Mouse (Mus musculus): ENCODE data around the gene Cdc45. TPM values are rescaled to one million over a fixed set of nuclear protein-coding genes. Genes with fewer than 3 reads are reported as not detected.

Gene Cdc45
- polyA plus RNA-seq, 1 experiment from 2014 or later, result 43.8 TPM

DNA sequence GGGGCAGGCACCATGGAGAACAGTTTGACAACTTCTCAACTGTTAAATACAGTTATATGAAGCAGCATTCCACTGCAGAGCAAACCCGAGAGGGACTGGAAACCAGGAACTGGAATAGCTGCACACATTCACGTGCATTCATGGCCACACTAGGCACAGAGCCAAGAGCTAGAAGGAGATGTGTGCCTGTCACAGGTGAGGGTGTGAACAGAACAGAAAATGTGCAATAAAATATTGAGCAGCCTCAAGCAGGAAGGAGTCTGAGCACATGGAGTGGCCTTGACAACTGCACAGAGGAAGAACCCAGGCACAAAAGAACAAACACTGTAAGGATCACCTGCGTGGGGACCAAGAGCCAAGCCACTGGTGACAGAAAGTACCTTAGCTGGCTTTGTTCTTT, 81.1 kb downstream of the Cdc45 start:
- Histone ChIP-seq H3K36me3 (ENCODE audit: control insufficient read depth, insufficient read depth, low read length) (no peaks in the 10 kb centered on the region), H3K27ac (ENCODE audit: low read length) (no peak overlapping the region), H3K4me2 (replicated peaks; ENCODE audit: low read depth, low read length) (no peak overlapping the region), H3K9ac (replicated peaks; ENCODE audit: low read depth, low read length) (no peak overlapping the region), H3K9me3 (ENCODE audit: control insufficient read depth, low read depth, low read length) (no peaks in the 10 kb centered on the region), H3K4me3 (ENCODE audit: low read depth, low read length) (no peak overlapping the region), H3K4me1 (ENCODE audit: control insufficient read depth, insufficient read depth, low read length) (no peaks in the 10 kb centered on the region), H3K27me3 (ENCODE audit: control insufficient read depth, insufficient read depth, low read length) (no peaks in the 10 kb centered on the region)
- 56% methylated on average over 3 of the region's 3 CpGs for WGBS
- no peak for ATAC-seq (ENCODE audit: insufficient number of reproducible peaks, insufficient read depth, low FRiP score, low read depth)

Other genes with a start within 250 kb of the Cdc45 start
- 0.53 and 1.1 TPM in 2 replicates for gene Tbx1, start 221.3 kb downstream of the Cdc45 start, polyA plus RNA-seq (2014; fragmentation: Nextera tagmentation; extraction: Ambion mirVana)
- 1.1 and 1.5 TPM in 2 replicates for gene Gp1bb, start 189.6 kb downstream of the Cdc45 start, polyA plus RNA-seq (2014; fragmentation: Nextera tagmentation; extraction: Ambion mirVana)
- gene Gm49601, start 185.6 kb downstream of the Cdc45 start, polyA plus RNA-seq (2014; fragmentation: Nextera tagmentation; extraction: Ambion mirVana), result 0.67 and 1.3 TPM in 2 replicates
- 17.1 and 18.9 TPM in 2 replicates for gene Sept5, start 182.0 kb downstream of the Cdc45 start, polyA plus RNA-seq (2014; fragmentation: Nextera tagmentation; extraction: Ambion mirVana)
- 15.5 and 17.9 TPM in 2 replicates for gene Cldn5, start 35.1 kb downstream of the Cdc45 start, polyA plus RNA-seq (2014; fragmentation: Nextera tagmentation; extraction: Ambion mirVana)
- 85.4 and 85.7 TPM in 2 replicates for gene Ufd1, start 208 bp downstream of the Cdc45 start, polyA plus RNA-seq (2014; fragmentation: Nextera tagmentation; extraction: Ambion mirVana)
- 37.4 and 47.6 TPM in 2 replicates for gene 2510002D24Rik, start 24.6 kb upstream of the Cdc45 start, polyA plus RNA-seq (2014; fragmentation: Nextera tagmentation; extraction: Ambion mirVana)
- gene Gm28539, start 24.6 kb upstream of the Cdc45 start, polyA plus RNA-seq (2014; fragmentation: Nextera tagmentation; extraction: Ambion mirVana), result not detected in 2 replicates
- gene Mrpl40, start 64.9 kb upstream of the Cdc45 start, polyA plus RNA-seq (2014; fragmentation: Nextera tagmentation; extraction: Ambion mirVana), result 87.2 and 91.6 TPM in 2 replicates
- gene Hira, start 65.0 kb upstream of the Cdc45 start, polyA plus RNA-seq (2014; fragmentation: Nextera tagmentation; extraction: Ambion mirVana), result 16.3 and 16.8 TPM in 2 replicates